Mouse (Mus musculus): ENCODE data around the gene Ric1.
A peak's percentile ranks its signal among the peaks of the same experiment; 100 is the strongest.

GRCm38 (mm10) chr19:29596985-29597384 is 74.9 kb downstream of the Ric1 start:
- TF ChIP-seq GATA1 (IDR thresholded peaks at IDR 0.05; ENCODE audit: borderline replicate concordance, low read length): no peak
- TF ChIP-seq CTCF (IDR thresholded peaks at IDR 0.05; ENCODE audit: low read depth, low read length): peak; percentile 21; the same call in 1 of the 2 replicates
- TF ChIP-seq POLR2AphosphoS5 (IDR thresholded peaks at IDR 0.05; ENCODE audit: insufficient replicate concordance, low read depth, low read length): no peak
